Mouse (Mus musculus) C2C12 (cell line): ENCODE results near the gene Asprv1. TPM values are rescaled to one million over a fixed set of nuclear protein-coding genes. Genes with fewer than 3 reads are reported as not detected.

Experiments used
- H3K27me3 ChIP-seq: one replicate; pipeline ENCODE4 v1.6.1; 2011; ENCODE audit not compliant: control insufficient read depth, insufficient read depth, insufficient read length
- H3K36me3 ChIP-seq: one replicate; pipeline ENCODE4 v1.6.1; 2011; ENCODE audit not compliant: control insufficient read depth, insufficient read depth
- H3K4me3 ChIP-seq: one replicate; pipeline ENCODE4 v1.5.1; 2011; ENCODE audit warnings: mild to moderate bottlenecking, control low read depth; ENCODE audit not compliant: poor library complexity, insufficient read depth, severe bottlenecking
- H3K79me2 ChIP-seq: one replicate; pipeline ENCODE4 v1.6.1; 2011; ENCODE audit not compliant: control insufficient read depth, insufficient read depth
- H3K79me3 ChIP-seq: one replicate; pipeline ENCODE4 v1.6.1; 2011; ENCODE audit warnings: low read depth, control low read depth
- H3ac ChIP-seq: one replicate; pipeline ENCODE3; 2011; ENCODE audit warnings: low read depth; ENCODE audit not compliant: control insufficient read depth, insufficient read length
- CEBPB ChIP-seq: IDR thresholded peaks from one replicate; pipeline ENCODE4 v1.6.1; 2011; ENCODE audit warnings: low read depth, mild to moderate bottlenecking, control low read depth, moderate library complexity
- CTCF ChIP-seq: IDR thresholded peaks from one replicate; pipeline ENCODE4 v1.5.1; 2011; ENCODE audit not compliant: control insufficient read depth, insufficient read depth, insufficient read length
- FOSL1 ChIP-seq: IDR thresholded peaks from one replicate; pipeline ENCODE4 v1.8.0; 2011; ENCODE audit warnings: mild to moderate bottlenecking, low read length; ENCODE audit not compliant: poor library complexity, insufficient read depth, severe bottlenecking
- MAX ChIP-seq: IDR thresholded peaks from one replicate; pipeline ENCODE4 v1.6.1; 2011; ENCODE audit warnings: mild to moderate bottlenecking, control low read depth
- MYOD1 ChIP-seq: IDR thresholded peaks from one replicate; pipeline ENCODE4 v1.6.1; 2011; ENCODE audit warnings: low read depth; ENCODE audit not compliant: control insufficient read depth, insufficient read length
- MYOG ChIP-seq: IDR thresholded peaks from one replicate; pipeline ENCODE4 v1.6.1; 2011; ENCODE audit not compliant: control insufficient read depth, insufficient read length; ENCODE audit errors: extremely low read depth
- USF1 ChIP-seq: IDR thresholded peaks from one replicate; pipeline ENCODE4 v1.6.1; 2011; ENCODE audit warnings: low read depth, mild to moderate bottlenecking, control low read depth, moderate library complexity
- polyA plus RNA-seq: library from polyadenylated mRNA; unstranded; fragments of >200 nt; fragmentation: generic; extraction: Trizol; gene quantifications from one replicate; pipeline ENCODE4 v1.2.1, GENCODE M21; 2012; ENCODE audit warnings: missing spikeins

The Asprv1 gene
- polyA plus RNA-seq, 1 experiment = 0.04 TPM

- Histone ChIP-seq H3ac (no peak overlapping the region), H3K36me3 (no peaks in the 10 kb centered on the region), H3K27me3 (no peaks in the 10 kb centered on the region), H3K79me2 (no peaks in the 10 kb centered on the region), H3K79me3 (no peaks in the 10 kb centered on the region), H3K4me3 (no peak overlapping the region)
- no peak for TF ChIP-seq CTCF
- TF ChIP-seq MYOD1 = no peak
- TF ChIP-seq FOSL1 = no peak
- no peak for TF ChIP-seq MYOG
- no peak for TF ChIP-seq USF1
- no peak for TF ChIP-seq CEBPB
- no peak for TF ChIP-seq MAX
Observed at GRCm38 (mm10) chr6:86646143-86646542, 18.2 kb downstream of the Asprv1 start.

- no peaks in the 10 kb centered on the region for H3K79me3 ChIP-seq
- H3ac ChIP-seq = no peak overlapping the region
- H3K79me2 ChIP-seq = no peaks in the 10 kb centered on the region
- H3K4me3 ChIP-seq = no peak overlapping the region
- TF ChIP-seq MAX (no peak), MYOG (no peak), FOSL1 (no peak), CEBPB (no peak), USF1 (no peak), CTCF (no peak), MYOD1 (no peak)
- no peaks in the 10 kb centered on the region for H3K27me3 ChIP-seq
- H3K36me3 ChIP-seq = no peaks in the 10 kb centered on the region
Observed at GRCm38 (mm10) chr6:86653026-86653425, 25.1 kb downstream of the Asprv1 start.

DNA sequence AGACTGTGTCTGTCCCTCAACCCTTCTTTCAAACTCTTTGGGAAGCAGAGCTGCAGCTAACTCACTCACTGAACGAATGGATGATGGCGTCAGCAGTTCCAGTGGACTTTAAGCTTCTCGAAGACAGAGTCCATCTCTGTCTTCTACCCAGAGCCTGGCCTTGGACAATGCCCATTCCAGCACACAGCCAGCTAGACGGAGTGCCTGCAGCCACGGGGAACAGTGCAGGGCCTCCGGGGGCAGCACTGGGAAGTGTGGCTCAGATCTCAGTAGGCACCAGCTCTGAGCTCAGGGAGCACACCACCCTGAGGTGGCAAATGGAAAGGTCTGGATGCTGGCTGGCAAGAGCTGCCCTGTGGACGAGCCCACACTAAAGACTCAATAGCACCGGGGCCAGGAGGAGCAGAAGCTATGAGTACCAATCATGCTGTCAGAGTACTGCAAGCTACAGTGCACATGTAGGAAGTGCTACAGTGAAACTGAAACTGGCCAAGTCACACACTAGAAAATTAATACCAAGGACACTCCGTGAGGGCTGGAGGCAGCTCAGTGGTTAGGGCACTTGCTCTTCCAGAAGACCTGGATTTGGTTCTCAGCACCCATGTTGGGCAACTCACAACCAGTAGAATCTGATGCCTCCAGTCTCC, 26.4 kb downstream of the Asprv1 start:
- TF ChIP-seq FOSL1 = no peak
- no peaks in the 10 kb centered on the region for H3K79me3 ChIP-seq
- no peaks in the 10 kb centered on the region for H3K36me3 ChIP-seq
- no peak overlapping the region for H3ac ChIP-seq
- no peaks in the 10 kb centered on the region for H3K27me3 ChIP-seq
- H3K4me3 ChIP-seq = no peak overlapping the region
- no peaks in the 10 kb centered on the region for H3K79me2 ChIP-seq

GRCm38 (mm10) chr6:86658501-86658900, 30.5 kb downstream of the Asprv1 start:
- H3K79me2 ChIP-seq = no peaks in the 10 kb centered on the region
- no peak overlapping the region for H3ac ChIP-seq
- TF ChIP-seq MAX = no peak
- TF ChIP-seq MYOG = no peak
- TF ChIP-seq FOSL1 = no peak
- no peak for TF ChIP-seq USF1
- H3K4me3 ChIP-seq = no peak overlapping the region
- no peaks in the 10 kb centered on the region for H3K79me3 ChIP-seq
- no peaks in the 10 kb centered on the region for H3K36me3 ChIP-seq
- no peaks in the 10 kb centered on the region for H3K27me3 ChIP-seq

DNA sequence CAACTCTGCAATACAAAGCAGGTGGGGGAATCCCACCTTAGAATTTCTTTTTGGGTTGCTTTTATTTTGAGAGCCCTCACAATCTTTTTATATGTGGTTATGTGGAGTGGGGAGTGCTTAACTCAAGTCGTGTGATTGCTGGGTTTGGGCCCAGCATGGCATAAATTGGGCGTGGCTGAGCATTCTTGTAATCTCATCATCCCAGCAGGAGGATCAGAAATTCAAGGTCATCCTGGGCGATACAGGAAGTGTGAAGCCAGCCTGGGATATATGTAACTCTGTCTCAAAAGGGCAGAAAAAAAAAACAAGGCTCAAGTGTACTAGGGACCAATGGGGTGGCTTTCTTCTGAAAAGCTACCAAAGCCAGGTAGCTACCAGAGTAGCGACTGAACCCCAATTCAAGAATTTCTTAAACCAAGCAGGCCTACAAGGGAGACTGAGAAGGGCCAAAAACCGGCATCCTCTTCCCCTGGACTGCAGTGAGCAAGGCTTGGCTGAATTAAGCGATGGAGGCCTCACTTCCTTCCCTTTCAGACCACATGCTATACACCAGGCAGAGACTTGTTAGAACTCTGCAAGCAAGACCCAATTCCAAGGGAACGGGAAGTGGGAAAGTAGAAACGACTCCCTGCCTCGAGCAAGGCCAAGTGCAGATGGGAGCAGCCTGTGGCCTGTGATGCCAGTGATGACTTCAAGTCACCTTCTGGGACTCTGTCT, 32.4 kb downstream of the Asprv1 start:
- H3K36me3 ChIP-seq = no peaks in the 10 kb centered on the region
- no peaks in the 10 kb centered on the region for H3K79me2 ChIP-seq
- H3K79me3 ChIP-seq = no peaks in the 10 kb centered on the region
- H3K27me3 ChIP-seq = no peaks in the 10 kb centered on the region
- no peak overlapping the region for H3ac ChIP-seq
- no peak overlapping the region for H3K4me3 ChIP-seq
- no peak for TF ChIP-seq FOSL1
- no peak for TF ChIP-seq CEBPB
- no peak for TF ChIP-seq USF1
- TF ChIP-seq MYOG = no peak

- H3K36me3 ChIP-seq = no peaks in the 10 kb centered on the region
- TF ChIP-seq MYOG = no peak
- TF ChIP-seq MYOD1 = no peak
- no peak for TF ChIP-seq MAX
- TF ChIP-seq FOSL1 = no peak
- no peak for TF ChIP-seq CTCF
- TF ChIP-seq USF1 = no peak
- TF ChIP-seq CEBPB = no peak
Observed at GRCm38 (mm10) chr6:86665076-86665475, 37.1 kb downstream of the Asprv1 start.

More at GRCm38 (mm10) chr6:86665076-86665475, 37.1 kb downstream of the Asprv1 start:
- Histone ChIP-seq H3K79me2 (no peaks in the 10 kb centered on the region), H3K4me3 (no peak overlapping the region), H3K27me3 (no peaks in the 10 kb centered on the region), H3ac (no peak overlapping the region), H3K79me3 (no peaks in the 10 kb centered on the region)
